Mouse (Mus musculus) hindbrain, embryonic 11.5 days (tissue): ENCODE data around the gene Igsf8. TPM values are rescaled to one million over a fixed set of nuclear protein-coding genes. Genes with fewer than 3 reads are reported as not detected.

Experiments used
- ATAC-seq: fragments of 200-750 bp; cut with Nextera tagmentation; 2 replicates; pipeline ENCODE4 v1.8.0; 2017; ENCODE audit warnings: mild to moderate bottlenecking, moderate TSS enrichment, moderate library complexity; ENCODE audit not compliant: low FRiP score
- DNase-seq: peaks from one replicate; pipeline ENCODE4 v3.0.0-alpha.2; 2015; ENCODE audit warnings: low spot score
- H3K27ac ChIP-seq: fragments of 300-500 bp; sonication (generic); 2 replicates; pipeline ENCODE4 v1.5.1; 2014; ENCODE audit warnings: mild to moderate bottlenecking, low read depth, low read length
- H3K27me3 ChIP-seq: fragments of 300-500 bp; sonication (generic); 2 replicates; pipeline ENCODE4 v1.6.1; 2014; ENCODE audit warnings: mild to moderate bottlenecking, low read length, moderate library complexity, mixed read lengths; ENCODE audit not compliant: control insufficient read depth, insufficient read depth
- H3K36me3 ChIP-seq: fragments of 300-500 bp; sonication (generic); 2 replicates; pipeline ENCODE4 v1.6.1; 2014; ENCODE audit warnings: mild to moderate bottlenecking, low read length, moderate library complexity, mixed read lengths; ENCODE audit not compliant: control insufficient read depth, insufficient read depth
- H3K4me1 ChIP-seq: fragments of 300-500 bp; sonication (generic); replicated peaks from 2 replicates; pipeline ENCODE4 v1.6.1; 2014; ENCODE audit warnings: low read length, mixed read lengths; ENCODE audit not compliant: control insufficient read depth, insufficient read depth
- H3K4me2 ChIP-seq: fragments of 300-500 bp; sonication (generic); replicated peaks from 2 replicates; pipeline ENCODE4 v1.6.1; 2014; ENCODE audit warnings: mild to moderate bottlenecking, low read depth, low read length
- H3K4me3 ChIP-seq: fragments of 300-500 bp; sonication (generic); 2 replicates; pipeline ENCODE4 v1.5.1; 2014; ENCODE audit warnings: low read depth, low read length
- H3K9ac ChIP-seq: fragments of 300-500 bp; sonication (generic); 2 replicates; pipeline ENCODE4 v1.6.1; 2014; ENCODE audit warnings: low read depth, low read length
- H3K9me3 ChIP-seq: fragments of 300-500 bp; sonication (generic); 2 replicates; pipeline ENCODE4 v1.6.1; 2016; ENCODE audit warnings: low read length; ENCODE audit not compliant: control insufficient read depth
- WGBS: fragments of 180-500 bp; shearing (Covaris S2); extraction: QIAGEN DNeasy Blood & Tissue Kit; methylation state at CpG from one replicate; pipeline ENCODE4 v1.1.7; 2014; 5-methylcytosine and 5-hydroxymethylcytosine counted together
- polyA plus RNA-seq: library from polyadenylated mRNA; unstranded; fragments of >200 nt; fragmentation: Nextera tagmentation; extraction: Ambion mirVana; gene quantifications from 2 replicates; pipeline ENCODE4 v1.2.1, GENCODE M21; 2014

Gene Igsf8
- polyA plus RNA-seq, 1 experiment from 2014 or later, result 123 TPM

- ATAC-seq (peak; percentile 22; the same call in 1 of the 2 replicates), DNase-seq (peak; percentile 61)
- no peaks in the 10 kb centered on the region for H3K36me3 ChIP-seq
- H3K4me2 ChIP-seq, result no peak overlapping the region; the same call in 1 of the 2 replicates
- peaks cover 12% of the 10 kb centered on the region; the same call in 1 of the 2 replicates for H3K4me1 ChIP-seq
- H3K27me3 ChIP-seq, result no peaks in the 10 kb centered on the region; the same call in 1 of the 2 replicates
- H3K9me3 ChIP-seq, result no peaks in the 10 kb centered on the region
- H3K9ac ChIP-seq, result no peak overlapping the region
- H3K4me3 ChIP-seq, result no peak overlapping the region
- 3% methylated on average over 6 of the region's 6 CpGs for WGBS
- H3K27ac ChIP-seq, result no peak overlapping the region
These were observed 41.4 kb downstream of the Igsf8 start for GRCm38 (mm10) chr1:172302851-172303250.

GRCm38 (mm10) chr1:172304443-172304842 lies 43.0 kb downstream of the Igsf8 start:
- H3K27me3 ChIP-seq, result no peaks in the 10 kb centered on the region; the same call in 1 of the 2 replicates
- no peaks in the 10 kb centered on the region for H3K9me3 ChIP-seq
- no peak overlapping the region for H3K9ac ChIP-seq
- WGBS, result 72% methylated on average over 6 of the region's 6 CpGs
- H3K4me3 ChIP-seq, result no peak overlapping the region
- H3K4me1 ChIP-seq, result peaks cover 9% of the 10 kb centered on the region; the same call in 1 of the 2 replicates
- H3K36me3 ChIP-seq, result no peaks in the 10 kb centered on the region
- ATAC-seq (no peak), DNase-seq (no peak)
- H3K27ac ChIP-seq, result no peak overlapping the region
- no peak overlapping the region for H3K4me2 ChIP-seq

GRCm38 (mm10) chr1:172305153-172305552 lies 43.7 kb downstream of the Igsf8 start:
- Histone ChIP-seq H3K4me2 (no peak overlapping the region), H3K4me1 (peaks cover 9% of the 10 kb centered on the region; the same call in 1 of the 2 replicates), H3K27me3 (no peaks in the 10 kb centered on the region; the same call in 1 of the 2 replicates), H3K36me3 (no peaks in the 10 kb centered on the region), H3K9ac (no peak overlapping the region), H3K9me3 (no peaks in the 10 kb centered on the region), H3K4me3 (no peak overlapping the region), H3K27ac (no peak overlapping the region)
- WGBS, result 92% methylated on average over 2 of the region's 2 CpGs
- no peak for DNase-seq
- ATAC-seq, result no peak

DNA sequence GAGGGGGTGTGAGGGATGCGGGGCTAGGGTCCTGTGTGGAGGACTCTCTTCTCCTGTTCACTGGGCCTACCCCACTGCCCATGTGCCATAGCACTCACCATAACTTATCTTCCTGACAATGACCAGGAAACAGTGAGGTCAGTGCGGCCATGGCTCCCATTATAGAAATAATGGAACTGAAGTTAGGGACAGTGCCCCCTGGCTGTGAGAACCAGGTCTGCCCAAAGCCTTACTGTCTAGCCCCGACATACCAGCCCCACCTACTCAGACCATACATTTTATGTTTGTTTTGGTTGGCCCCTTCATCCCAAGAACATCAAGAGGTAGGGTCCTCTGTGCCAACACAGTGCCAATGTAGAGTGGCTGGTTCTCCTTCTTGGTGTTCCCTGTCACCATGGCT lies 44.2 kb downstream of the Igsf8 start:
- H3K27ac ChIP-seq, result no peak overlapping the region

GRCm38 (mm10) chr1:172306196-172306595 lies 44.8 kb downstream of the Igsf8 start:
- H3K36me3 ChIP-seq, result no peaks in the 10 kb centered on the region
- H3K4me2 ChIP-seq, result no peak overlapping the region
- WGBS, result 82% methylated on average over 4 of the region's 4 CpGs
- no peak overlapping the region for H3K27ac ChIP-seq
- H3K4me3 ChIP-seq, result no peak overlapping the region
- no peaks in the 10 kb centered on the region for H3K9me3 ChIP-seq
- DNase-seq (no peak), ATAC-seq (no peak)
- H3K27me3 ChIP-seq, result no peaks in the 10 kb centered on the region
- peaks cover 11% of the 10 kb centered on the region; the same call in 1 of the 2 replicates for H3K4me1 ChIP-seq
- H3K9ac ChIP-seq, result no peak overlapping the region

More for the DNA sequence above, 44.2 kb downstream of the Igsf8 start:
- Histone ChIP-seq H3K4me1 (peaks cover 9% of the 10 kb centered on the region; the same call in 1 of the 2 replicates), H3K9ac (no peak overlapping the region), H3K27me3 (no peaks in the 10 kb centered on the region; the same call in 1 of the 2 replicates), H3K9me3 (no peaks in the 10 kb centered on the region), H3K36me3 (no peaks in the 10 kb centered on the region), H3K4me3 (no peak overlapping the region), H3K4me2 (no peak overlapping the region)
- ATAC-seq (no peak), DNase-seq (no peak)
- 82% methylated on average over 3 of the region's 3 CpGs for WGBS

- Histone ChIP-seq H3K9me3 (no peaks in the 10 kb centered on the region), H3K4me2 (no peak overlapping the region), H3K27me3 (no peaks in the 10 kb centered on the region), H3K27ac (no peak overlapping the region), H3K4me1 (peaks cover 13% of the 10 kb centered on the region; the same call in 1 of the 2 replicates), H3K36me3 (no peaks in the 10 kb centered on the region), H3K9ac (no peak overlapping the region), H3K4me3 (no peak overlapping the region)
- 84% methylated on average over 6 of the region's 6 CpGs for WGBS
- no peak for DNase-seq
- no peak for ATAC-seq
These were observed 45.4 kb downstream of the Igsf8 start for GRCm38 (mm10) chr1:172306885-172307284.

GRCm38 (mm10) chr1:172307936-172308335 lies 46.5 kb downstream of the Igsf8 start:
- Histone ChIP-seq H3K4me3 (no peak overlapping the region), H3K9me3 (no peaks in the 10 kb centered on the region), H3K27ac (0 out of 2 replicates have a peak overlapping the region, but pooled peaks have one; percentile 31), H3K36me3 (no peaks in the 10 kb centered on the region), H3K4me1 (peaks cover 10% of the 10 kb centered on the region; the same call in 1 of the 2 replicates), H3K4me2 (no peak overlapping the region), H3K9ac (no peak overlapping the region), H3K27me3 (no peaks in the 10 kb centered on the region)
- no peak for DNase-seq
- ATAC-seq, result no peak
- 61% methylated on average over 10 of the region's 10 CpGs for WGBS

DNA sequence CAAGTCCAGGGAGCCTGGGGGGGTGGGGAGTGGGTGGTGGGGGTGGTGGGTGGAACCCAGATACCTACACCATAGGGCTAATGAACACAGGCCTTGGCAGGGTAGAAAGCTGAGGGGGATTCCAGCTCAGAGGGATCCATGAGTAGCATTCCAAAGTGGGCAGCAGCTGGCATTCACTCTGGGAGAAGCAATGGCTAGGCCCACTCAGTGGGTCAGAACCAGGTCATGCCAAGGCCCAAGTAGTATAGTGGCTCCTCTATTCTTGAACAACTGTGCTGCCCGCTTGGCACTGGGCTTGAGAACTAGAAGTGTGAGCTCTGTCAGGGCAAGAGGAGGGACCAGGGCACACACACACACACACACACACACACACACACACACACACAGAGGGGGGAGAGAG lies 47.0 kb downstream of the Igsf8 start:
- no peak for ATAC-seq
- no peak overlapping the region for H3K4me2 ChIP-seq
- no peaks in the 10 kb centered on the region for H3K36me3 ChIP-seq
- H3K4me3 ChIP-seq, result no peak overlapping the region
- no peaks in the 10 kb centered on the region for H3K27me3 ChIP-seq
- no peaks in the 10 kb centered on the region for H3K9me3 ChIP-seq
- no peak for DNase-seq
- WGBS, result 90% methylated on average over 1 of the region's 1 CpGs
- H3K4me1 ChIP-seq, result peaks cover 7% of the 10 kb centered on the region; the same call in 1 of the 2 replicates
- H3K27ac ChIP-seq, result 0 out of 2 replicates have a peak overlapping the region, but pooled peaks have one; percentile 31
- no peak overlapping the region for H3K9ac ChIP-seq
